Mouse (Mus musculus) intestine, embryonic 15.5 days (tissue): Measurements from ENCODE around the gene Ankrd22. TPM values are rescaled to one million over a fixed set of nuclear protein-coding genes. Genes with fewer than 3 reads are reported as not detected.

Experiments used
- ATAC-seq: fragments of 200-750 bp; cut with Nextera tagmentation; 2 replicates; pipeline ENCODE4 v1.8.0; 2017; ENCODE audit warnings: moderate TSS enrichment, moderate library complexity
- H3K27ac ChIP-seq: fragments of 300-500 bp; sonication (generic); 2 replicates; pipeline ENCODE4 v1.5.1; 2015; ENCODE audit warnings: mild to moderate bottlenecking, inconsistent platforms
- H3K27me3 ChIP-seq: fragments of 300-500 bp; sonication (generic); replicated peaks from 2 replicates; pipeline ENCODE4 v1.6.1; 2015; ENCODE audit warnings: inconsistent platforms
- H3K36me3 ChIP-seq: fragments of 300-500 bp; sonication (generic); 2 replicates; pipeline ENCODE4 v1.6.1; 2015; ENCODE audit warnings: inconsistent platforms
- H3K4me1 ChIP-seq: fragments of 300-500 bp; sonication (generic); replicated peaks from 2 replicates; pipeline ENCODE4 v1.6.1; 2015; ENCODE audit warnings: inconsistent platforms
- H3K4me2 ChIP-seq: fragments of 300-500 bp; sonication (generic); replicated peaks from 2 replicates; pipeline ENCODE4 v1.6.1; 2015; ENCODE audit warnings: mild to moderate bottlenecking, inconsistent platforms
- H3K4me3 ChIP-seq: fragments of 300-500 bp; sonication (generic); replicated peaks from 2 replicates; pipeline ENCODE4 v1.5.1; 2015; ENCODE audit warnings: inconsistent platforms
- H3K9ac ChIP-seq: fragments of 300-500 bp; sonication (generic); 2 replicates; pipeline ENCODE4 v1.6.1; 2015; ENCODE audit warnings: inconsistent platforms
- H3K9me3 ChIP-seq: fragments of 300-500 bp; sonication (generic); 2 replicates; pipeline ENCODE4 v1.6.1; 2016; ENCODE audit warnings: inconsistent platforms
- WGBS: fragments of 180-500 bp; shearing (Covaris S2); methylation state at CpG from one replicate; pipeline ENCODE4 v1.1.7; 2015; 5-methylcytosine and 5-hydroxymethylcytosine counted together
- polyA plus RNA-seq: library from polyadenylated mRNA; unstranded; fragments of >200 nt; fragmentation: Nextera tagmentation; extraction: Ambion mirVana; gene quantifications from 2 replicates; pipeline ENCODE4 v1.2.1, GENCODE M21; 2015

The Ankrd22 gene
- polyA plus RNA-seq, 1 experiment from 2014 or later, result 1.5 TPM

- Histone ChIP-seq H3K4me3 (no peak overlapping the region), H3K4me1 (no peaks in the 10 kb centered on the region), H3K27me3 (no peaks in the 10 kb centered on the region), H3K36me3 (no peaks in the 10 kb centered on the region), H3K9me3 (no peaks in the 10 kb centered on the region), H3K27ac (no peak overlapping the region), H3K9ac (no peak overlapping the region), H3K4me2 (no peak overlapping the region)
- ATAC-seq, result no peak
- WGBS, result 64% methylated on average over 3 of the region's 3 CpGs
Measured at GRCm38 (mm10) chr19:34120107-34120731, 45.6 kb downstream of the Ankrd22 start.

DNA sequence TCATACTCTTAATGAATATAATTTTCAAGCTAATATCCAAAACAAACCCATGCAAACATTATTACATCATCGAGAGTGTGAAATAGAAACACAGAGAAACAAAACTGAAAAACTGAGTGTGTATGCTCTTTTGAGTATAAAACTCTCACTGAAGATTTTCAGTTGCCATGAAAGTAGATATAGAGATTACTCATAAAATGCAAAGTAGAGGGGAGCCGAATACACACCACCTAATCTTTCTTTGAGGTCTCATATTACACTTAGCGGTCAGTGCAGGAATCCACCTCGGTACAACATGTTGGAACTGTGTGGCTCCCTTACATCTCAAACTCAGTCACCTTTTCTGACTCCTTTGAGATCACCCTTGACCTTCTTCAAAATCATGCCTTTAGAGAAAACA lies 46.2 kb downstream of the Ankrd22 start:
- H3K9me3 ChIP-seq, result no peaks in the 10 kb centered on the region
- no peak overlapping the region for H3K4me2 ChIP-seq
- no peak overlapping the region for H3K27ac ChIP-seq
- no peak overlapping the region for H3K9ac ChIP-seq
- ATAC-seq, result no peak
- H3K27me3 ChIP-seq, result no peaks in the 10 kb centered on the region
- 68% methylated on average over 4 of the region's 4 CpGs for WGBS
- H3K4me3 ChIP-seq, result no peak overlapping the region
- no peaks in the 10 kb centered on the region for H3K4me1 ChIP-seq
- no peaks in the 10 kb centered on the region for H3K36me3 ChIP-seq

- Histone ChIP-seq H3K9ac (no peak overlapping the region), H3K4me2 (no peak overlapping the region), H3K27me3 (no peaks in the 10 kb centered on the region), H3K4me1 (no peaks in the 10 kb centered on the region), H3K9me3 (no peaks in the 10 kb centered on the region), H3K27ac (no peak overlapping the region), H3K4me3 (no peak overlapping the region), H3K36me3 (no peaks in the 10 kb centered on the region)
- 90% methylated on average over 1 of the region's 1 CpGs for WGBS
- no peak for ATAC-seq
Measured at GRCm38 (mm10) chr19:34119102-34119501, 46.8 kb downstream of the Ankrd22 start.

GRCm38 (mm10) chr19:34104841-34105240 lies 61.0 kb downstream of the Ankrd22 start:
- no peak for ATAC-seq
- Histone ChIP-seq H3K27me3 (no peaks in the 10 kb centered on the region), H3K36me3 (no peaks in the 10 kb centered on the region), H3K27ac (no peak overlapping the region), H3K9ac (no peak overlapping the region), H3K4me3 (no peak overlapping the region), H3K4me1 (no peaks in the 10 kb centered on the region), H3K4me2 (no peak overlapping the region), H3K9me3 (no peaks in the 10 kb centered on the region)
- WGBS, result 87% methylated on average over 3 of the region's 3 CpGs

- Histone ChIP-seq H3K4me2 (no peak overlapping the region), H3K36me3 (no peaks in the 10 kb centered on the region), H3K9ac (no peak overlapping the region), H3K4me1 (no peaks in the 10 kb centered on the region), H3K27me3 (no peaks in the 10 kb centered on the region), H3K9me3 (no peaks in the 10 kb centered on the region), H3K4me3 (no peak overlapping the region), H3K27ac (no peak overlapping the region)
- 84% methylated on average over 7 of the region's 7 CpGs for WGBS
- no peak for ATAC-seq
Measured at GRCm38 (mm10) chr19:34101888-34102287, 64.0 kb downstream of the Ankrd22 start.

DNA sequence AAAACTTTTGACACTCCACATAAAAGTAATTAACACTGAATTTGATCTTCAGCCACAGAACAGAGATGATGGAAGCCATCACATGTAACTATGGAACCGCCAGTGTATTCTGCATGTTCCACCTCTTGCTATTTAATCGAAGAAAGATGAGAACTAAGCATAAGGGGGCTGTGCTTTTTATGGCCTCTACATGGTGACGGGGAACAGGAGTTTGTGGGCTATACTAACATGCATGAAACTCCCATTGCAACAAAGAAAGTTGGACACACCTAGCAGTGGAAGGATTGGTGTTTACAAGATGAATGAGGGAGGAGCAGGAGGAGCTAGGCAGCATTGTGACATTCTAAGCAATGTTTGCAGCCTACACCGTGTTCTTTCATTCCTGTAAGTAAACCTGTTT lies 65.2 kb downstream of the Ankrd22 start, which contains the start of gene Lipm:
Lipm (plus strand) TSS at position 301 of the 400 bp plus-strand sequence.
- ATAC-seq, result no peak
- Histone ChIP-seq H3K4me3 (no peak within 1 kb of the TSS), H3K9me3 (no peaks in the 10 kb centered on the region), H3K36me3 (no peaks in the 10 kb centered on the region), H3K4me1 (no peaks in the 10 kb centered on the region), H3K4me2 (no peak within 1 kb of the TSS), H3K27me3 (no peaks in the 10 kb centered on the region), H3K9ac (no peak within 1 kb of the TSS), H3K27ac (no peak within 1 kb of the TSS)
- WGBS, result 79% methylated on average over 4 of the region's 4 CpGs

GRCm38 (mm10) chr19:34096228-34096627 lies 69.6 kb downstream of the Ankrd22 start:
- no peak overlapping the region for H3K27ac ChIP-seq
- H3K4me1 ChIP-seq, result no peaks in the 10 kb centered on the region
- no peak overlapping the region for H3K4me2 ChIP-seq
- no peaks in the 10 kb centered on the region for H3K36me3 ChIP-seq
- no peaks in the 10 kb centered on the region for H3K27me3 ChIP-seq
- H3K9me3 ChIP-seq, result no peaks in the 10 kb centered on the region
- no peak for ATAC-seq
- no peak overlapping the region for H3K9ac ChIP-seq
- 74% methylated on average over 1 of the region's 1 CpGs for WGBS
- H3K4me3 ChIP-seq, result no peak overlapping the region

GRCm38 (mm10) chr19:34095381-34095780 lies 70.5 kb downstream of the Ankrd22 start:
- Histone ChIP-seq H3K9me3 (no peaks in the 10 kb centered on the region), H3K4me1 (no peaks in the 10 kb centered on the region), H3K27me3 (no peaks in the 10 kb centered on the region), H3K4me3 (no peak overlapping the region), H3K9ac (no peak overlapping the region), H3K27ac (no peak overlapping the region), H3K36me3 (no peaks in the 10 kb centered on the region), H3K4me2 (no peak overlapping the region)
- ATAC-seq, result no peak
- 63% methylated on average over 5 of the region's 5 CpGs for WGBS

DNA sequence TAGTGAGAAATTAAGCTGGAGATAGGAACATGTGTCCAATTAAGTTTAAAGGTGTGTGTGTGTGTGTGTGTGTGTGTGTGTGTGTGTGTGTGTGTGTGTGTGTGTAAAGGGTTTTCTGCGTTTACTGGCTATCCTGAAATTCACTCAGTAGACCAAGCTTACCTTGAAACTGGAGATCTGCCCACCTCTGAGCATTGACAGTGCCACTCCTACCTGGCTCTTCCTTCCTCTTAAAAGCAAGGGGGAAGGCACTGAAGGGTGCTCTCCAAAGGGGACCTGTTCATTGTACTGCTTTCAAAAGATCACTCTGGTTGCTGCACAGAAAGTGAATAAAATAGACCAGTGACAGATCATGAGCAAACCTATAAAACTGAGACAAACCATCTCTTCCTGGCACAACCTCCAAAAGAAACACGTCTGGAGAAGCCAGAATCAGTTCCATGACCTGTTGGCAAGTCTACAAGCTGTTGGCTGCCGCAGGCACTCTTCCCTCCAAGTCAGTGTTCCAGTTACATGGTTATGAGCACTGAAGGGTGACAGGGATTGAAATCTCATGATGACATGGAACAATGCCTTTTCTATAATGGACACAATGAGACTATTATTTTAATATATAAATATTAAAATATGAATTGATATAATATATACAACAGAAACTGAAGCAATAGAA lies 76.7 kb downstream of the Ankrd22 start:
- WGBS, result 73% methylated on average over 3 of the region's 3 CpGs
- Histone ChIP-seq H3K9ac (no peak overlapping the region), H3K4me3 (no peak overlapping the region), H3K4me2 (no peak overlapping the region), H3K27me3 (no peaks in the 10 kb centered on the region), H3K36me3 (no peaks in the 10 kb centered on the region), H3K9me3 (no peaks in the 10 kb centered on the region), H3K27ac (no peak overlapping the region), H3K4me1 (no peaks in the 10 kb centered on the region)
- no peak for ATAC-seq

GRCm38 (mm10) chr19:34078130-34078529 lies 87.7 kb downstream of the Ankrd22 start:
- 42% methylated on average over 2 of the region's 2 CpGs for WGBS
- no peaks in the 10 kb centered on the region for H3K36me3 ChIP-seq
- H3K4me2 ChIP-seq, result no peak overlapping the region
- no peaks in the 10 kb centered on the region for H3K9me3 ChIP-seq
- H3K27ac ChIP-seq, result no peak overlapping the region
- peak; percentile 58 for ATAC-seq
- no peaks in the 10 kb centered on the region for H3K27me3 ChIP-seq
- no peaks in the 10 kb centered on the region for H3K4me1 ChIP-seq
- no peak overlapping the region for H3K9ac ChIP-seq
- H3K4me3 ChIP-seq, result no peak overlapping the region

GRCm38 (mm10) chr19:34074239-34074638 lies 91.6 kb downstream of the Ankrd22 start:
- H3K4me2 ChIP-seq, result no peak overlapping the region
- H3K9ac ChIP-seq, result no peak overlapping the region
- H3K27me3 ChIP-seq, result no peaks in the 10 kb centered on the region
- H3K36me3 ChIP-seq, result no peaks in the 10 kb centered on the region
- H3K9me3 ChIP-seq, result no peaks in the 10 kb centered on the region
- H3K27ac ChIP-seq, result peak overlapping the region; percentile 67; the same call in 1 of the 2 replicates
- peak; percentile 94 for ATAC-seq
- H3K4me1 ChIP-seq, result no peaks in the 10 kb centered on the region
- no peak overlapping the region for H3K4me3 ChIP-seq
